Mouse (Mus musculus): ENCODE results near the gene Tnf. TPM values are rescaled to one million over a fixed set of nuclear protein-coding genes. Genes with fewer than 3 reads are reported as not detected.

Gene Tnf
- polyA plus RNA-seq, 1 experiment from 2014 or later: not detected

- no peak overlapping the region for H3K9ac ChIP-seq (replicated peaks)
- H3K4me3 ChIP-seq: no peak overlapping the region
- no peaks in the 10 kb centered on the region for H3K27me3 ChIP-seq
- H3K36me3 ChIP-seq: no peaks in the 10 kb centered on the region
- WGBS: 90% methylated on average over 5 of the region's 5 CpGs
- H3K9me3 ChIP-seq: no peaks in the 10 kb centered on the region
- H3K4me2 ChIP-seq (replicated peaks): no peak overlapping the region
- ATAC-seq (replicated peaks): no peak
- H3K27ac ChIP-seq (replicated peaks): no peak overlapping the region
- no peaks in the 10 kb centered on the region for H3K4me1 ChIP-seq
These were observed 21.7 kb downstream of the Tnf start for GRCm38 (mm10) chr17:35180093-35180492.

- Histone ChIP-seq H3K4me1 (no peaks in the 10 kb centered on the region), H3K9me3 (no peaks in the 10 kb centered on the region), H3K27ac (replicated peaks) (no peak overlapping the region), H3K9ac (replicated peaks) (no peak overlapping the region), H3K36me3 (no peaks in the 10 kb centered on the region), H3K4me3 (no peak overlapping the region), H3K27me3 (no peaks in the 10 kb centered on the region), H3K4me2 (replicated peaks) (no peak overlapping the region)
- 10% methylated on average over 5 of the region's 5 CpGs for WGBS
- no peak for ATAC-seq (replicated peaks)
These were observed 23.3 kb downstream of the Tnf start for GRCm38 (mm10) chr17:35178528-35178927.

GRCm38 (mm10) chr17:35175968-35176367 lies 25.8 kb downstream of the Tnf start, which contains the start of gene Aif1:
Gene Aif1, minus strand, starts transcription at chr17:35176068.
- no peak for ATAC-seq (replicated peaks)
- Histone ChIP-seq H3K9me3 (no peaks in the 10 kb centered on the region), H3K27ac (replicated peaks) (no peak within 1 kb of the TSS), H3K4me1 (no peaks in the 10 kb centered on the region), H3K4me2 (replicated peaks) (no peak within 1 kb of the TSS), H3K4me3 (no peak within 1 kb of the TSS), H3K27me3 (no peaks in the 10 kb centered on the region), H3K9ac (replicated peaks) (no peak within 1 kb of the TSS), H3K36me3 (no peaks in the 10 kb centered on the region)
- 38% methylated on average over 2 of the region's 2 CpGs for WGBS

DNA sequence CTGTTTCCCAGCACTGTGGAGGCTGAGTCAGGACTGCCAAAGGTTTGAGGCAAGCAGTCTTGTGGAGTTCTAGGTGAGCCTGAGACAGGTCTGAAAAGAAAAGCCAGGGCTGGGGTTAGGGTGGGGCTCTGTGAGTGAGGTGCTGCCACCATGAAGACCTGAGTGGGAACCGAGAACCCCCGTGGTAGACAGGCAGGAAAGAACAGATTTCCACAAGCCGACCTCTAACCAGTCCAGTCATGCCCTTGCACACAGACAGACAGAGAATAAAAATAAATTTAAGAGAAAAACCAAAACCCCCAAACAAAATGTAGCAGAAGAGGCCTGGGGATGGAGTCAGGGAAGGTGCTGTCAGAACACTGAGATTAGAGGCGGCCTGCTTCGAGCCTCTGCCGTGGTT lies 26.4 kb downstream of the Tnf start:
- H3K27ac ChIP-seq (replicated peaks): no peak overlapping the region
- no peak for ATAC-seq (replicated peaks)
- H3K4me3 ChIP-seq: no peak overlapping the region
- 74% methylated on average over 6 of the region's 6 CpGs for WGBS
- no peaks in the 10 kb centered on the region for H3K4me1 ChIP-seq
- no peaks in the 10 kb centered on the region for H3K36me3 ChIP-seq
- H3K4me2 ChIP-seq (replicated peaks): no peak overlapping the region
- H3K9ac ChIP-seq (replicated peaks): no peak overlapping the region
- H3K9me3 ChIP-seq: no peaks in the 10 kb centered on the region
- H3K27me3 ChIP-seq: no peaks in the 10 kb centered on the region

DNA sequence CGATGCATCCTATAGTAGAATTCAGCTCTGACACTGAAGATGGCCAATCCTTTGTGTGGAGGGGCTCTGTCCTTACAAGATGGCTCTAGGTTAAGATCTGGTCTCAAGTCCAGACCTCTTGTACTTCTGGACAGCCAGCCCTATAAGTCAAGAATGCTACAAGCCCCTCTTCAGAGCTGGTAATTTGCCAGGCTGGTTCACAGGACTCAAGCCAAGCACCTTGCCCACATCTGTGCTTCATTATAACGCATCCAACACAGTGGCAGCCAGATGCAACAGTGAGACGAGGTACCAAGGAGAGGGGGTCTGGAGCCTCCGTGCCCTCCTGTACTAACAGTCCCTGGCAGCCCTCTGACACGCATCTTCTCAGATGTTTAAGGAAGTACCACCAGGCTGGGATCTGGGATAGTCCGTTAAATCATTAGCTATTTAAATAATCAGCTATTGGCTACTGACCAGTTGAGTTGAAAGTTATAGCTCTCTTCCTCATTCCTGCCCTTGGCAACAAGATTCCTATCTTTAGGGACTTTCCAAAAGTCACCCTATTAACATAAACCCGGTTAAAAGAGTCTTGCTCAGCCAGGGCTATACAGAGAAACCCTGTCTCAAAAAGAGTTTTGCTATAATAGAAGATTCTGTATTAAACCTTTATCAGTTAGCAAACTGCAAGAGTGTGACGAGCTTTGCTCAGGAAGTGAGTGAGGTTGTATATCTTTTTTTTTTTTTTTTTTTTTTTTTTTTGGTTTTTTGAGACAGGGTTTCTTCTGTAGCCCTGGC lies 27.4 kb downstream of the Tnf start:
- H3K4me2 ChIP-seq (replicated peaks): no peak overlapping the region
- H3K36me3 ChIP-seq: no peaks in the 10 kb centered on the region
- no peak for ATAC-seq (replicated peaks)
- H3K9me3 ChIP-seq: no peaks in the 10 kb centered on the region
- H3K4me1 ChIP-seq: no peaks in the 10 kb centered on the region
- no peaks in the 10 kb centered on the region for H3K27me3 ChIP-seq
- H3K27ac ChIP-seq (replicated peaks): no peak overlapping the region
- 77% methylated on average over 8 of the region's 8 CpGs for WGBS
- H3K4me3 ChIP-seq: no peak overlapping the region
- no peak overlapping the region for H3K9ac ChIP-seq (replicated peaks)

DNA sequence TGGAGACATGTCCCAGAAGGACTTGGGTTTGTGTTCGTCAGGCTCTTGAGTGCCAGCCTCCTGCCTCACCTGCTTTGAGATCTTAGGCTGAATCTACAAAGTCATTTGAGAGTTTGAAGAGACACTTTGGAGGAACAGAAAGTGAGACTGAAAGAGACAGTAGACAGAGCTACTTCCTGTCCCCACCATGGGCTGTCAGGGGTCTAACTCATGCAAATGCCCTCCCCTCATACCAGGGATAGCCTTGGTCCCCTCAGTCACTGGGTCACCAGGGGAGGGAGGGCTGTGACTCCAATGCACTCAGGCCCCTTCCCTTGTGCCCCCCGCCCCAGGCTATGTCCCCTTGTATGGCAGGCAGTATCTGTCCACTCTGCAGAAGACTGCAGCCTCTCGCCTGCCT lies 28.5 kb downstream of the Tnf start:
- Histone ChIP-seq H3K9ac (replicated peaks) (no peak overlapping the region), H3K27me3 (no peaks in the 10 kb centered on the region), H3K4me3 (no peak overlapping the region), H3K4me2 (replicated peaks) (no peak overlapping the region), H3K4me1 (no peaks in the 10 kb centered on the region), H3K9me3 (no peaks in the 10 kb centered on the region), H3K27ac (replicated peaks) (no peak overlapping the region), H3K36me3 (no peaks in the 10 kb centered on the region)
- ATAC-seq (replicated peaks): no peak
- WGBS: 69% methylated on average over 3 of the region's 3 CpGs

- Histone ChIP-seq H3K4me2 (replicated peaks) (no peak overlapping the region), H3K9me3 (no peaks in the 10 kb centered on the region), H3K4me3 (no peak overlapping the region), H3K9ac (replicated peaks) (no peak overlapping the region), H3K27ac (replicated peaks) (no peak overlapping the region), H3K36me3 (no peaks in the 10 kb centered on the region), H3K4me1 (no peaks in the 10 kb centered on the region), H3K27me3 (no peaks in the 10 kb centered on the region)
- ATAC-seq (replicated peaks): no peak
- WGBS: 69% methylated on average over 11 of the region's 11 CpGs
These were observed 29.2 kb downstream of the Tnf start for GRCm38 (mm10) chr17:35172445-35173234.

DNA sequence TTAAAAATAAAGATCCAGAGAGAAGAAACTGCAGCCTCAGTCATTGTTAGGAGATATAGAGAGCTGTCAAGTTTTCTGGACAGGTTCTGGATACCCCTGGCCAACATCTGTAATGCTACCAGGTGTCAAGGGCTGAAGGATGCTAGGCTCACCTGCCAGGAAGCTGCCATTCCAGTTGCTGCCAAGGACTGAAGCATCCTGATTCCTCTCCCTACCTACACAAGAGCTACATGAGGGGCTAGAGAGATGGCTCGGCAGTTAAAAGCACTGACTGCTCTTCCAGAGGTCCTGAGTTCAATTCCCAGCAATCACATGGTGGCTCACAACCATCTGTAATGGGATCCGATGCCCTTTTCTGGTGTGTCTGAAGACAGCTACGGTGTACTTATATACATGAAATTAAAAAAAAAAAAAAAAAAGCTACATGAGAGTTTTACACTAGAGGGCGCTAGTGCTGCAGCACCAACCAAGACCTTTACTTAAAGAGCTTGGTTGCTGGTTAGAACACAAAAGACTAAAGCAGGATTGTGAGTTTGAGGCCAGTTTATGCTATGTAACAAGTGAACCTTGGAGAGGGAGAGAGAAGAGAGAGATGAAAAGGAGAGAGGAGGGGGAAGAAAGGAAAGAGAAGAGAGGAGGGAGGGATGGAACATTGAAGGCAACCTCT lies 33.1 kb downstream of the Tnf start:
- H3K4me2 ChIP-seq (replicated peaks): no peak overlapping the region
- no peak for ATAC-seq (replicated peaks)
- H3K4me1 ChIP-seq: peaks cover 10% of the 10 kb centered on the region
- no peaks in the 10 kb centered on the region for H3K27me3 ChIP-seq
- WGBS: 20% methylated on average over 4 of the region's 4 CpGs
- peak overlapping the region; percentile 64 for H3K27ac ChIP-seq (replicated peaks)
- no peak overlapping the region for H3K4me3 ChIP-seq
- H3K36me3 ChIP-seq: no peaks in the 10 kb centered on the region
- no peak overlapping the region for H3K9ac ChIP-seq (replicated peaks)
- no peaks in the 10 kb centered on the region for H3K9me3 ChIP-seq

- no peak overlapping the region for H3K9ac ChIP-seq (replicated peaks)
- 89% methylated on average over 7 of the region's 7 CpGs for WGBS
- no peak overlapping the region for H3K4me2 ChIP-seq (replicated peaks)
- no peaks in the 10 kb centered on the region for H3K27me3 ChIP-seq
- no peak overlapping the region for H3K27ac ChIP-seq (replicated peaks)
- no peak for ATAC-seq (replicated peaks)
- H3K9me3 ChIP-seq: no peaks in the 10 kb centered on the region
- H3K4me3 ChIP-seq: no peak overlapping the region
- no peaks in the 10 kb centered on the region for H3K36me3 ChIP-seq
- H3K4me1 ChIP-seq: peaks cover 18% of the 10 kb centered on the region
These were observed 34.0 kb downstream of the Tnf start for GRCm38 (mm10) chr17:35167794-35168193.

DNA sequence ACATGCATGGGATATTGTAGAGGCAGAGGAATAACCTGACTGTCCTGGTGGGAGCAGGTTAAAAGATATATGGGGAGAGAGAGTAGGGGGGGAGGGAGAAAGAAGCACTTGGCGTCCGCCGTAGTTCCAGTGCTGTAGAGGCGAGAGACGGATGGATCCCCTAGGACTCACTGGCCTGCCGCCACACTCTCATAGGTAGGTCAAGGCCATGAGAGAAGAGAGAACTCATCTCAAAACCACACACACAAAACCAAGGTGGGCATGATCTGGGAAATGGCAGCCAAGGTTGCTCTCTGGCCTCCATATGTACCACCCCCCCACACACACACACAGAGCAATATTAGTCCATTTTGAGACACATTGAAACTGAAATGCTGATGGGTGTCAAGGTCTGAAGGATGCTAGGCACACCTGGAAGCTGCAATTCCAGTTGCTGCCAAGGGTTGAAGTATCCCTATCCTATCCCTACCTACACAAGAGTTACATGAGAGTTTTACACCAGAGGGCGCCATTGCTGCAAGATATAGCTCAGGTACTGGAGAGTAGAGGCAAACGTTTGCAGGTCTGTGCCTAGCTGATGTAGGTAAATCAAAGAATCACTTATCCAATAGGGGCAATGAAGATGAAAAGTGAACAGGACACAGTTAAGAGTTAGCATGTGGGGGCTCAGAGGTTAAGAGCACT lies 35.3 kb downstream of the Tnf start:
- Histone ChIP-seq H3K4me3 (peak overlapping the region; percentile 96), H3K27me3 (no peaks in the 10 kb centered on the region), H3K27ac (replicated peaks) (peak overlapping the region; percentile 99), H3K9ac (replicated peaks) (peak overlapping the region; percentile 57; the same call in 1 of the 2 replicates), H3K36me3 (peaks cover 5% of the 10 kb centered on the region), H3K4me1 (peaks cover 31% of the 10 kb centered on the region), H3K4me2 (replicated peaks) (peak overlapping the region; percentile 95), H3K9me3 (no peaks in the 10 kb centered on the region)
- WGBS: 74% methylated on average over 8 of the region's 8 CpGs
- ATAC-seq (replicated peaks): no peak

DNA sequence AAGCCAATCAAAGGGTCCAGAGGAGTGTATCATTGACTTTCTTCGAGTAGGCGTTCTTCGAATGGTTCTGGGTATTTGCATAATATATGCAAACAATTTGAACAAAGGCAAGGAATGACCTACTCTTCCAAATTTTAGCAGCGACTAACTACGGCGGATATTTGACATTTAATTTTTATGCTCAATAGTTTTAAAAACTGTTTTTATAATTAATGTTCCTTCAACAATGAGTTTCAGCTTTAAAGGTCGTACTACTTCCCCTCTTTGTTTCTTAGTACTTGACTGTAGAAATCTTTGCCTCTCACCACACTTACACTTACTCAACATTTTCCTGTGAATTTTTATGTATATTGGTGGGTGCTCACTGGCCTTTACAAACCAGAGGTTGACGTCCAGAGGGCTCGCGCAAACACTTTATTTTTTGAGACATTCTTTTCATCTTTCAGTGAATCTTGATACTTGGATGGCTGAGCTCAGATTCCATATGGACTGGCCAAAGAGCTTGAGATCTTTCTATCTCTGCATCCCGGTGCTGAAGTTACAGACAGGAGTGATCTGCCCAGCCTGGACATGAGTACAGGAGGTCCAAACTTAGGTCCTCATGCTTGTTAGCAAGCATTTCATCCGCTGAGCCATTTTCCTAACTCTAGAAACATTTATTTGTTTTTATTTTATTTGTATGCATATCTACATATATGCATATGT lies 36.2 kb downstream of the Tnf start:
- H3K9ac ChIP-seq (replicated peaks): peak overlapping the region; percentile 57
- peak overlapping the region; percentile 99 for H3K27ac ChIP-seq (replicated peaks)
- peak; percentile 88 for ATAC-seq (replicated peaks)
- peaks cover 37% of the 10 kb centered on the region for H3K4me1 ChIP-seq
- WGBS: 20% methylated on average over 12 of the region's 12 CpGs
- no peaks in the 10 kb centered on the region for H3K27me3 ChIP-seq
- peaks cover 14% of the 10 kb centered on the region for H3K36me3 ChIP-seq
- no peaks in the 10 kb centered on the region for H3K9me3 ChIP-seq
- H3K4me2 ChIP-seq (replicated peaks): peak overlapping the region; percentile 95
- peak overlapping the region; percentile 96 for H3K4me3 ChIP-seq
